Mouse (Mus musculus) E14TG2a.4 (cell line): ENCODE results near the gene March4.

Experiments
- CTCF ChIP-seq: conservative IDR thresholded peaks from 2 replicates; pipeline ENCODE4 v1.5.1; 2014; ENCODE audit warnings: low read length
- NANOG ChIP-seq: IDR thresholded peaks from 2 replicates; pipeline ENCODE4 v1.6.1; 2014; ENCODE audit warnings: borderline replicate concordance, low read length, mixed read lengths
- POU5F1 ChIP-seq: IDR thresholded peaks from 2 replicates; pipeline ENCODE4 v1.6.1; 2014; ENCODE audit warnings: low read length, borderline replicate concordance

DNA sequence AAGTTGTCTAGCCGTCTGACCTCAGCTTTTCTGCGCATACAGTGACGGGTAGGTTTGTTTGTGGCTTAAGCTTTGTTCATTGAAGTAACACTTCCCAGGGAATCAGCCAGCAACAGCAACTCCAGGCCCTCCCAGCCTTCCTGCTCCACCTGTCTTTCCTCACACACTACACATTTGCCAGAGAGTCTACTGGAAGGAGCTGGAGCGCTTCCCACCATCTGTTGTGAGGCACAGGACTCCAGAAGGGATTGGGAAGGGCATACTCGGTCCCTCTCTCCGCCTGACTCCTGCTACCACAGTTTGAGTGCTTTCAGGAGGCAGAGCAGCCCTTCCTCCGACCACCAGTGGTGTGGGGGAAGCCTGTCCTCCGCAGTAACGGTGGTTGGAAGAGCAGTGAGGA is 136.1 kb downstream of the March4 start:
- TF ChIP-seq CTCF = no peak
- TF ChIP-seq POU5F1 = no peak
- TF ChIP-seq NANOG = no peak
